In the genomic region with DNA sequence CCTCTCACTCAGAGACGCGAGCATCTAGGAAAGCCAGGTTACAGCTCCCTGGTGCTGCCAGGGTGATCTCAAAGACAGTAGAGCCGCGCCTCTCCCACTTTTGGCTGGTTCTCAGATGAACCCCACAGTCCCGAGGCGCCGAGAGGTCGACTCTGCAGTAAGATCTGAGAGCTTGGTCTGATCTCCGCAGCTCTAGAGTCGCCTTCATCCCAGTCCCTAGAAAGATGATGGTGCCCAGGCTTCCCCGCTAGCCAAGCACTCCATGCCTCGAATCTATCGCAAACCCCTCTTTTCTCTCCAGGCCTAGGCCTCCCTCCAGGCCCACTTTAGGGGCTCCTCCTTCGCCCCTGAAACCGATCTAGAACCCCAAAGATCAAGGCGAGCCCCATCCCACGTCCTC, we compare ENCODE assay signal across 8 mouse cellular contexts. TPM values are rescaled to one million over a fixed set of nuclear protein-coding genes. Genes with fewer than 3 reads are reported as not detected.
DNase-seq lines count a peak whose midpoint lies in the region; ATAC-seq lines count a peak whose summit lies in the region.

No protein-coding gene starts in this region.

- intact Hi-C loops in left cerebral cortex, postnatal 14 days (cut with DNase I): loop anchor here (2.0 kb wide), 1 partner anchor 70 kb away; no protein-coding TSS in a partner anchor
- intact Hi-C loops in left cerebral cortex, postnatal 4 days (cut with DNase I): no loop called here

- peak overlapping the region; percentile 75 for H3K4me3 ChIP-seq in embryonic facial prominence, embryonic 11.5 days (ENCODE audit: low read depth, low read length)
- H3K4me3 ChIP-seq in midbrain, embryonic 12.5 days: peak overlapping the region; percentile 82

- H3K9ac ChIP-seq in embryonic facial prominence, embryonic 11.5 days (replicated peaks; ENCODE audit: low read length): peak overlapping the region; percentile 78
- peak overlapping the region; percentile 86 for H3K9ac ChIP-seq in midbrain, embryonic 12.5 days (replicated peaks)

- no peaks in the 10 kb centered on the region for H3K9me3 ChIP-seq in embryonic facial prominence, embryonic 11.5 days (replicated peaks; ENCODE audit: control insufficient read depth, low read length)
- H3K9me3 ChIP-seq in midbrain, embryonic 12.5 days: no peaks in the 10 kb centered on the region

- peak overlapping the region; percentile 41; the same call in 1 of the 2 replicates for H3K27ac ChIP-seq in embryonic facial prominence, embryonic 11.5 days (replicated peaks; ENCODE audit: low read depth, low read length)
- peak overlapping the region; percentile 81 for H3K27ac ChIP-seq in midbrain, embryonic 12.5 days (replicated peaks)

- peak overlapping the region; percentile 70 for H3K4me2 ChIP-seq in embryonic facial prominence, embryonic 11.5 days (ENCODE audit: low read depth, low read length)
- peak overlapping the region; percentile 82 for H3K4me2 ChIP-seq in midbrain, embryonic 12.5 days (replicated peaks)

- peak; percentile 23 to 43 for DNase-seq in left cerebral cortex, postnatal 14 days (ENCODE audit: low spot score in 2 of 2)
- DNase-seq in left cerebral cortex, postnatal 4 days: no peak
- DNase-seq in embryonic facial prominence, embryonic 11.5 days (ENCODE audit: low spot score): no peak
- DNase-seq in thymus, adult 18-20 months: no peak
- DNase-seq in right cerebral cortex, postnatal 14 days: no peak
- no peak for DNase-seq in spleen, postnatal 14 days (ENCODE audit: low spot score in 2 of 2)

- peak; percentile 45; the same call in 1 of the 2 replicates for ATAC-seq in embryonic facial prominence, embryonic 11.5 days (replicated peaks; ENCODE audit: insufficient number of reproducible peaks, low FRiP score, low TSS enrichment, low read depth)
- ATAC-seq in inflammation-experienced regulatory T-cells, adult 6 months: peak; percentile 6
- peak; percentile 53 for ATAC-seq in midbrain, embryonic 12.5 days (ENCODE audit: low FRiP score, low read depth)

- H3K27me3 ChIP-seq in embryonic facial prominence, embryonic 11.5 days (ENCODE audit: control insufficient read depth, insufficient read depth, low read length): no peaks in the 10 kb centered on the region
- H3K27me3 ChIP-seq in midbrain, embryonic 12.5 days: no peaks in the 10 kb centered on the region

- 0% methylated on average over 17 of the region's 17 CpGs for WGBS in embryonic facial prominence, embryonic 11.5 days
- under 1% methylated on average over 17 of the region's 17 CpGs for WGBS in midbrain, embryonic 12.5 days

- H3K4me1 ChIP-seq in embryonic facial prominence, embryonic 11.5 days (ENCODE audit: control insufficient read depth, insufficient read depth, low read length): no peaks in the 10 kb centered on the region
- peaks cover 28% of the 10 kb centered on the region for H3K4me1 ChIP-seq in midbrain, embryonic 12.5 days

- no peaks in the 10 kb centered on the region for H3K36me3 ChIP-seq in embryonic facial prominence, embryonic 11.5 days (replicated peaks; ENCODE audit: control insufficient read depth, insufficient read depth, low read depth, low read length)
- H3K36me3 ChIP-seq in midbrain, embryonic 12.5 days: 0 out of 2 replicates have a peak, but pooled peaks cover 2% of the 10 kb centered on the region

RNA-seq across cellular contexts. Expression of a gene that starts 0.5 kb away (rescaled TPM):
- total RNA-seq in left cerebral cortex, postnatal 14 days (2021): 100 to 1,000 TPM; 103 to 116 TPM
- 100 to 1,000 TPM; 102 to 107 TPM for total RNA-seq in left cerebral cortex, postnatal 4 days (2021)
- polyA plus RNA-seq in embryonic facial prominence, embryonic 11.5 days (2014; fragmentation: Nextera tagmentation; extraction: Ambion mirVana): 122 and 130 TPM in 2 replicates
- polyA plus RNA-seq in inflammation-experienced regulatory T-cells, adult 6 months (2017; shearing (Covaris generic)): 10 to 100 TPM; 25.9 to 27.1 (median 26.8) TPM
- 201 and 208 TPM in 2 replicates for polyA plus RNA-seq in midbrain, embryonic 12.5 days (2016; fragmentation: Nextera tagmentation; extraction: Ambion mirVana)

RNA-seq across cellular contexts. Expression of a gene that starts 0.6 kb away (rescaled TPM):
- total RNA-seq in left cerebral cortex, postnatal 14 days (2021): 1 to 10 TPM; 4.1 to 6.0 TPM
- 10 to 100 TPM; 12.6 to 13.7 TPM for total RNA-seq in left cerebral cortex, postnatal 4 days (2021)
- polyA plus RNA-seq in embryonic facial prominence, embryonic 11.5 days (2014; fragmentation: Nextera tagmentation; extraction: Ambion mirVana): 13.6 and 14.7 TPM in 2 replicates
- polyA plus RNA-seq in inflammation-experienced regulatory T-cells, adult 6 months (2017; shearing (Covaris generic)): 1 to 10 TPM; 3.8 to 9.2 (median 8.7) TPM
- 11.9 and 14.2 TPM in 2 replicates for polyA plus RNA-seq in midbrain, embryonic 12.5 days (2016; fragmentation: Nextera tagmentation; extraction: Ambion mirVana)

RNA-seq across cellular contexts. Expression of a gene that starts 26.3 kb away (rescaled TPM):
- total RNA-seq in left cerebral cortex, postnatal 14 days (2021): 10 to 100 TPM; 40.5 to 45.8 TPM
- 10 to 100 TPM; 43.1 to 45.3 TPM for total RNA-seq in left cerebral cortex, postnatal 4 days (2021)
- polyA plus RNA-seq in embryonic facial prominence, embryonic 11.5 days (2014; fragmentation: Nextera tagmentation; extraction: Ambion mirVana): 30.1 and 34.4 TPM in 2 replicates
- polyA plus RNA-seq in inflammation-experienced regulatory T-cells, adult 6 months (2017; shearing (Covaris generic)): 10 to 100 TPM; 16.4 to 19.4 (median 16.5) TPM
- 47.6 and 51.5 TPM in 2 replicates for polyA plus RNA-seq in midbrain, embryonic 12.5 days (2016; fragmentation: Nextera tagmentation; extraction: Ambion mirVana)

Comparison
In these comparisons a context has a peak if more than half of its experiments do, and no peak if none do; other contexts are left out.
1. DNase-seq: peak in left cerebral cortex, postnatal 14 days (2 of 2); none in left cerebral cortex, postnatal 4 days (single experiment), embryonic facial prominence, embryonic 11.5 days (single experiment), thymus, adult 18-20 months (0 of 2), right cerebral cortex, postnatal 14 days (single experiment) and spleen, postnatal 14 days (0 of 2).
2. Peak in every context shown above with its lines, with median percentiles within 50 percentile points of each other: ATAC-seq.